13 mouse cellular contexts compared by ENCODE assay signal in the genomic region with DNA sequence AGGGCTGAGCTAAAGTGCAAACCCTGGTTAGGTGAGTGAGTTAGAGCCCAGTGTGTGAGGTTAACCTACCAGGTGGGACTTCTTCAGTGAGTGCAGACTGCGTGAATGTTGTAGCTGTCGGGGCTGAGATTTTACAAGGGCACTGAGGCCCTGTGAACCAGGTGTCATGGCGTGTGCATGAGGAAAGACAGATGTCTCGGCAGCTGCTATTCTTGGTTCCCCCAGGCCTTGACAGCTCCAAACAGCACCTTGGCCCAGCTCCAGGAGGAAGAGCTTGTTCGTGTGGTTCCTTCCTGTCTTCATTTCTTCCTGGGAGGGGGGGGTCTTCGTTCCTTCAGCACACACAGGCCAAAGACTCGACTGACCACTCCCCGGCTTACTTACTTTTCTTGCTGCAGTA.
DNase-seq lines count a peak whose midpoint lies in the region; ATAC-seq and TF ChIP-seq lines count a peak whose summit lies in the region.
"Had no signal": no experiment of that assay in that cellular context is flagged by ENCODE, and none has a peak within 500 bp of the region (broad histone marks: within the 10 kb centered on the region; RNA-seq: fewer than 3 reads in every experiment).

No protein-coding gene starts in this region.

- no peaks in the 10 kb centered on the region for H3K36me3 ChIP-seq in intestine, embryonic 15.5 days
- no peaks in the 10 kb centered on the region for H3K36me3 ChIP-seq in intestine, postnatal 0 days (ENCODE audit: control insufficient read depth, insufficient read depth)
- H3K36me3 ChIP-seq in CH12.LX (replicated peaks in 1 of 2; ENCODE audit: control insufficient read depth in 1 of 2, insufficient read depth in 1 of 2, low read length in 1 of 2) = no peaks in the 10 kb centered on the region
- no peaks in the 10 kb centered on the region for H3K36me3 ChIP-seq in limb, embryonic 12.5 days
- H3K36me3 ChIP-seq: embryonic facial prominence, embryonic 13.5 days; G1E had no signal

- no peak for TF ChIP-seq POLR2A in CH12.LX (IDR thresholded peaks at IDR 0.05; ENCODE audit: low read depth, low read length)
- TF ChIP-seq POLR2A in brain, embryonic 14.5 days (IDR thresholded peaks at IDR 0.05; ENCODE audit: borderline replicate concordance, extremely low read depth, insufficient read depth, insufficient read length, poor library complexity, severe bottlenecking) = no peak

- no peak for TF ChIP-seq CTCF in intestine, postnatal 0 days (IDR thresholded peaks at IDR 0.05; ENCODE audit: low read depth)
- no peak for TF ChIP-seq CTCF in CH12.LX (conservative IDR thresholded peaks at IDR 0.05 in 1 of 2, IDR thresholded peaks at IDR 0.05 in 1 of 2; ENCODE audit: low read depth in 2 of 2, low read length in 2 of 2)
- TF ChIP-seq CTCF in brain, embryonic 14.5 days (IDR thresholded peaks at IDR 0.05; ENCODE audit: borderline replicate concordance, extremely low read depth, insufficient read depth, insufficient read length) = no peak

- TF ChIP-seq EP300 in CH12.LX (IDR thresholded peaks at IDR 0.05; ENCODE audit: low read length) = no peak

- in situ Hi-C loops in CH12.LX (cut with MboI; ENCODE audit: low pct_ligation_motif_present, low pct_unique_long_range_greater_than_20kb, low sequenced_read_pairs) = no loop called here

- peaks cover 7% of the 10 kb centered on the region for H3K4me1 ChIP-seq in intestine, embryonic 15.5 days (replicated peaks)
- H3K4me1 ChIP-seq in intestine, postnatal 0 days (replicated peaks; ENCODE audit: control insufficient read depth, insufficient read depth, low read length) = no peaks in the 10 kb centered on the region
- peaks cover 0 to 14% of the 10 kb centered on the region in 2 experiments; a peak in 2 of 4 replicates for H3K4me1 ChIP-seq in CH12.LX (ENCODE audit: control insufficient read depth in 1 of 2, insufficient read depth in 2 of 2)
- peaks cover 23% of the 10 kb centered on the region for H3K4me1 ChIP-seq in limb, embryonic 12.5 days (replicated peaks)

- H3K4me2 ChIP-seq in intestine, embryonic 15.5 days (replicated peaks) = no peak overlapping the region
- H3K4me2 ChIP-seq in intestine, postnatal 0 days (replicated peaks; ENCODE audit: low read depth) = no peak overlapping the region
- no peak overlapping the region for H3K4me2 ChIP-seq in CH12.LX (ENCODE audit: insufficient read depth, low read depth, poor library complexity, severe bottlenecking)
- H3K4me2 ChIP-seq in limb, embryonic 12.5 days = no peak overlapping the region
- H3K4me2 ChIP-seq: embryonic facial prominence, embryonic 13.5 days had no signal

- dilution Hi-C loops in CH12.LX (cut with MboI; ENCODE audit: extremely low pct_ligation_motif_present, extremely low pct_unique_long_range_greater_than_20kb, low sequenced_read_pairs) = no loop called here

- no peak for TF ChIP-seq RAD21 in CH12.LX (IDR thresholded peaks at IDR 0.05; ENCODE audit: low read depth, low read length)

- H3K9ac ChIP-seq in intestine, embryonic 15.5 days = no peak overlapping the region
- H3K9ac ChIP-seq in intestine, postnatal 0 days (ENCODE audit: low read depth, low read length) = no peak overlapping the region
- no peak overlapping the region for H3K9ac ChIP-seq in CH12.LX (ENCODE audit: insufficient read depth, low read depth)
- no peak overlapping the region for H3K9ac ChIP-seq in limb, embryonic 12.5 days (replicated peaks)
- H3K9ac ChIP-seq: embryonic facial prominence, embryonic 13.5 days; liver, embryonic 14.5 days had no signal

- no peaks in the 10 kb centered on the region for H3K79me2 ChIP-seq in CH12.LX (replicated peaks; ENCODE audit: control insufficient read depth, extremely low read depth, insufficient read depth, poor library complexity, severe bottlenecking)

- 24% methylated on average over 8 of the region's 8 CpGs for WGBS in intestine, embryonic 15.5 days
- 43% methylated on average over 8 of the region's 8 CpGs for WGBS in intestine, postnatal 0 days
- WGBS in limb, embryonic 12.5 days = 25% methylated on average over 8 of the region's 8 CpGs

- H3K27ac ChIP-seq in intestine, embryonic 15.5 days = no peak overlapping the region
- no peak overlapping the region for H3K27ac ChIP-seq in intestine, postnatal 0 days (ENCODE audit: low read depth, low read length)
- H3K27ac ChIP-seq in CH12.LX (ENCODE audit: insufficient read depth, low read depth) = no peak overlapping the region
- peak overlapping the region; percentile 12; the same call in 1 of the 2 replicates for H3K27ac ChIP-seq in limb, embryonic 12.5 days
- H3K27ac ChIP-seq: embryonic facial prominence, embryonic 13.5 days; gastrocnemius, adult 2 months; kidney, postnatal 0 days; liver, embryonic 14.5 days had no signal

- peak; percentile 22 for DNase-seq in CH12.LX (ENCODE audit: extremely low read depth)
- peak; percentile 39 for DNase-seq in brain, embryonic 14.5 days (ENCODE audit: low read depth)
- no peak for DNase-seq in spleen, adult 12 weeks (ENCODE audit: low spot score)
- no peak for DNase-seq in layer of hippocampus, postnatal 36 days
- DNase-seq: gastrocnemius, adult 2 months; spleen, adult 18-20 months had no signal

- H3K27me3 ChIP-seq in intestine, embryonic 15.5 days (replicated peaks) = no peaks in the 10 kb centered on the region
- no peaks in the 10 kb centered on the region for H3K27me3 ChIP-seq in intestine, postnatal 0 days (replicated peaks; ENCODE audit: control insufficient read depth, insufficient read depth, low read length)
- H3K27me3 ChIP-seq in CH12.LX (replicated peaks) = peaks cover 2% of the 10 kb centered on the region
- no peaks in the 10 kb centered on the region; the same call in 1 of the 2 replicates for H3K27me3 ChIP-seq in limb, embryonic 12.5 days
- H3K27me3 ChIP-seq: embryonic facial prominence, embryonic 13.5 days had no signal

- H3K9me3 ChIP-seq in intestine, embryonic 15.5 days = no peaks in the 10 kb centered on the region
- H3K9me3 ChIP-seq in intestine, postnatal 0 days (ENCODE audit: control insufficient read depth) = no peaks in the 10 kb centered on the region
- H3K9me3 ChIP-seq in CH12.LX (replicated peaks; ENCODE audit: low read length) = no peaks in the 10 kb centered on the region
- no peaks in the 10 kb centered on the region for H3K9me3 ChIP-seq in limb, embryonic 12.5 days
- H3K9me3 ChIP-seq: embryonic facial prominence, embryonic 13.5 days had no signal

- H3K4me3 ChIP-seq in intestine, embryonic 15.5 days (replicated peaks) = no peak overlapping the region
- no peak overlapping the region for H3K4me3 ChIP-seq in intestine, postnatal 0 days (ENCODE audit: low read depth, low read length)
- no peak overlapping the region for H3K4me3 ChIP-seq in CH12.LX (replicated peaks in 1 of 3; ENCODE audit: low read depth in 2 of 3, low read length in 2 of 3, poor library complexity in 1 of 3)
- H3K4me3 ChIP-seq in limb, embryonic 12.5 days (replicated peaks) = no peak overlapping the region
- H3K4me3 ChIP-seq: embryonic facial prominence, embryonic 13.5 days; gastrocnemius, adult 2 months had no signal

- ATAC-seq in intestine, embryonic 15.5 days = 0 out of 2 replicates have a peak, but pooled peaks have one; percentile 28
- no peak for ATAC-seq in intestine, postnatal 0 days
- peak; percentile 71 for ATAC-seq in limb, embryonic 12.5 days (ENCODE audit: insufficient number of reproducible peaks, insufficient read depth, low FRiP score, low TSS enrichment, low read depth)

TF ChIP-seq in CH12.LX, 34 proteins besides CTCF, POLR2A, EP300 and RAD21:
- no peak for TF ChIP-seq SIN3A (IDR thresholded peaks at IDR 0.05; ENCODE audit: low read length)
- TF ChIP-seq E2F4 (IDR thresholded peaks at IDR 0.05; ENCODE audit: insufficient replicate concordance, low read depth, low read length) = no peak
- no peak for TF ChIP-seq IRF4 (IDR thresholded peaks at IDR 0.05; ENCODE audit: low read depth, low read length)

Comparison
In these comparisons a context has a peak if more than half of its experiments do, and no peak if none do; other contexts are left out.
1. DNase-seq: peak in CH12.LX (single experiment) and brain, embryonic 14.5 days (single experiment); none in spleen, adult 12 weeks (single experiment) and layer of hippocampus, postnatal 36 days (0 of 2).